Mouse (Mus musculus): Measurements from ENCODE around the gene Gm21969. TPM values are rescaled to one million over a fixed set of nuclear protein-coding genes. Genes with fewer than 3 reads are reported as not detected.
A peak's percentile ranks its signal among the peaks of the same experiment; 100 is the strongest.

The Gm21969 gene
- not detected in 2 replicates for total RNA-seq (2021)
- long read RNA-seq, experiment 1, partial matches to known transcripts, result 0 of 2 reads
- long read RNA-seq, experiment 1, other reads (novel, unspliced or antisense), result 2 of 2 reads
- long read RNA-seq, experiment 2, partial matches to known transcripts, result 0 of 1 reads
- long read RNA-seq, experiment 2, other reads (novel, unspliced or antisense), result 1 of 1 reads

DNA sequence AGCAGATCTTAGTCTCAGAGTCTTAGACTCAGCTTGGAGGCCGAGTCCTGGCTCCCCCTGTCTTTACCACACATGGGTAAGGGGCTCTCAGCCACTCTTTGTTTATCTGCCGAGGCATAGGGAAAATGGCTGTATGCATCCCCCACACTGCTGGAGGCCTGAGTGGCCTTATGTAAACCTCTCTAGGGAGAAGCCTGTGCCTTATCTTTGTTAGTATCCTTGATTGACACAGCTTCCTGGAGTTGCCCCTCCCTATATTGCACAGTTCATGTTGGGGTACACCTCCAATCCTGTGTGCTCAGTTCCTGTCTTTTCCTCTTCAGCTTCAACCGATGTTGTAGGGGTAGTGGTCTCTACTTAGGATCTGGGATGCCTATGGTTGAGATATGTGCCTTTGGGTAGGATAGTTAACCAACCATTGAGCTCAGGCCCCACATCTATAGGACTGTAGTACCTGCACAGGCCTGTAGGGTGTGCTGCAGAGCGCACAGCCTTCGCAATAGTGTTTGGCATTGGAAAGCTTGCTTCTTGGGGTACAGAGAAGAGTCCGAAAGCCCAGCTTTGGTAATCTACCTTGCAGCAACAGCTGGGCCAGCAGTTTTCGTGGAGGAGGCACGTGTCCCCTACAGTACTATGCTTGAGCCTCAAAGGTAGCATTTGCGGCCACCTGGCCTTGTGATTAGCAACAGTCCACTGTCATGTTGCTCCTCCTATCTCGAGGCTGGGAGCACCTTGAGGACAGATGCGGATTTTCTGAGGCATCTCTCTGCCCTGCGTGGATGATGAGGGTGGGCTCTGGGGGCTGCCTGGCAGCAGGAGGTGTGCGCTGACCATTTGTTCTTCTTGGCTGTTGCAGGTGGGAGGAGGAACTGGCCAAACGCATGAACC lies at the start of gene Gm21969:
Gene Gm21969 (plus strand): TSS at position 830 of the 888 bp plus-strand sequence.
- peak; percentile 79 for DNase-seq

DNA sequence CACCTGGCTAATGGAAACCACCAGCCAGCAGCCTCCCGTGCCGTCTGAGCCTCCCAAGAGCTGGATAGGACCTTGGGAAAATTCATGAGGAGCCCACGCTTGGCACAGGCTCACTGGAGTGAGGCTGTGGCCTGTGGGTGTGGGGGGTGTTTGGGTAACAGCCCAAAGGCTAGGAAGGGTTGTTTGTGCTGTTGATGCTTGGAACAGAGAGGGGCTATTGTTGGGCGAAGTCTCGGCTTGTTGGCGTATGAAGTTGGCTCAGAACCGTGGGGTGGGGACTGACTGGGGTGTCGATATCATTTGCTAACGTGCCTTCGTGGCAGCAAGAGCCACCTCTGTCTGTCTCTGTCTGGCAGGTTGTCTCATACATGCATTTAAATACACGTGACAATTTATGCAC lies 47.8 kb upstream of the Gm21969 start:
- DNase-seq, result no peak

DNA sequence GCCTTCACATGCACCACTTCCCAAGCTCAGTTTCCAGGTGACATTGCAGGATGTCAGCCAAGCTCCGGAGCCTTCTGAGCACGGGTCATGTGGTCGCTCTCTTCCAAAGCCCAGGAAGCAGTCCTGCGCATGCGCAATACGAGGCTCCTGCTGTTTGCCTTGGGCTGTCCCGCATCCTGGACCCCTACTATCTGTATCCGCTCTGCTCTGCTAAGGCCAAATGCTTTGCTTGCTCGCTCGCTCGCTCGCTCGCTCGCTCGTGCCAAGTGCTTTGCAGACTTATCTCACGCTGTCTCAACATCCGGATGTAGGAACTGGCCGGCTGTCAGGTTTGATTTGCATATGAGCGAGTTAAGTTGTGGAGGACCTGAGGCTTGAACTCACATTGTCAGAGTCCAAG lies 47.0 kb upstream of the Gm21969 start:
- peak; percentile 36 for DNase-seq

DNA sequence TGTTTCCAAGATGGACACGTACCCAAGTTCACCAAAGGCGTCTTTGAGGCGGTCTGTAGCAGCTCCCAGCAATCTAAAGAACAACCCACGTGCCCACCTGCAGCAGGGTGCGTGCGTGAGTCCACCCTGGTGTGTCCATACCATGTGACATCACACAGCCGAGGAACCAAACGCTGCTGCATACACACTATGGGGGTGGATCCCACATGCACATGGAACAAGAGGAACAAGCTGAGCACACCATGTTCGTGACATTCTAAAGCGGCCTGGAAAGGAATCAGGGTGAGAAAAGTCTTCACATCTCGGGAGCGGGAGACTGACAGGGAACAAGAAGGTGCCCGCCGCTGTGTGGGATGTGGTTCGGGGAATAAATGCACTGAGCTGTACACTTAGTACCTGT lies 34.6 kb upstream of the Gm21969 start:
- no peak for DNase-seq

DNA sequence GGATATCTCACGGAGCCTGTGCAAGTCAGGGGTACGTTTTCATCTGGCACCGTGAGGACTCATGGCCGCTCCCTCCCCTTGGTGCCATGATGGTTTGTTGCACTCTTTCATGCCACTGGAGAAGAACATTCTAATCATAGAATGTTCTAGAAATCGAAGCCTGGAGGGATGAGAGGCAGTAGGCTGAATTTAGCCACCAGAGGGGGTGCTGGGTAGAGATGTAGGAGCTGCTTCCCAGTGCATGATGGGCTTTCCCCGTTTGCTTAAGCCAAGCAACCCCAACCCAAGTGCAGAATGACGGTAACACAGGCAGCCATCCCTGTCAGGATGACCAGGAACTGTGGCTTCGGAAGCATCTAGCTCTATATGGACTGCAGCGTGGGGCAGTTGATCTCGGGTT lies 32.2 kb upstream of the Gm21969 start:
- peak; percentile 31 for DNase-seq

DNA sequence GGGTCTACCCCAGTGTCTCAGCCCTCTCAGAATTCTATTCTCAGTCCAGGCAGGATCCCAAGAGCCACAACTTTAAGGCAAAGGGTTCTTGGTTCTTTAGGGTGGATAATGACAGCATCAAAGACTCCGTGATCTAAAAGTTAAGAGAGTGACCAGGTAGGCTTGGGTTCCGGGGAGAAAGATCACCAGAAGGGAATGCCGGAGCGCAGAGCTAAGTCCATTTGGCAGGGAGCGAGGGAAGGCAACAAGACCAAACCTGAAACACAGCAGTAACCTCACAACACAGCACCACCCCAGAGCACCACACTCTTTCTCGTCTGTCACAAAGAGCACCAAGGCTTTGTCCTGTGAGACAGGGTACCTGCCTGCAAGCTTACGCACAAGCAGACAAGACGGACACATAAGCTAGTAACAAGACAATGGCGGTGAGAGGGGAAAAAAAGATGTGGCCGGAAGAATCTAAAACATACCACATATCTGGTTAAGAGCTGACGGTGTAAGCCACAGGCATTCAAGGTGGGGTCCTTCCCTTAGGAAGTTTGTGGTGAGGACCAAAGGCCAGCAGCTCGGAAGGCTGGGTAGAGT lies 30.0 kb upstream of the Gm21969 start:
- DNase-seq, result no peak

DNA sequence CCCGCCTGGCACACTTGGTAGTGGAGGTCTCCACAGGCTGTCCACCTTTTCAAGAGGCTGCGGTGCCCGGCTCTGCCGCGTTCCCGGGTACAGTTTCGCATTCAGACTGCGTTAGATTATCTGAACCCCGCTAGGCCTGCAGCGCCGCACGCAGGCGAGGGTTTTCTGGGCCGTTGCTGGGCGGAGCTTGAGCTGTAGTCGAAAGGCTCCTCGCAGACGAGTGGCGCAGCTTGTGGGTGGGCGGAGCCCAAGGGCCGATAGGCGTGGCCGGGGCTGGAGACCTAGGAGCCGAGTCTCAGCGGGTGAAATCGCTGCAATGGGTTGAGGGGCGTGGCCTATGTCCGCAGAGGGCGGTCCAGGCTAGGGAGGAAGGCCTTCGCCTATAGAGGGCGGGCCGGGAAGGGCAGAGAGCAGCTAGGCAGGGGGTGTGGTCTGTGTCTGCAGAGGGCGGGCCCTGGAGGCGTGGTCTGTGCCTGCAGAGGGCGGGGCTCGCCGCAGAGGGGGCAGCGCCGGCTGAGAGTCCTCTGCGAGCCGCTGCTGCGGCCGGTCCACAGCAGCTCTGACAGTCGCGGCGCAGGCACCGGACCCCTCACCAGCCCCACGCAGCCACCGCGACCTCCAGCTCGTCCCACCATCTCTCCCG lies 28.7 kb upstream of the Gm21969 start:
- DNase-seq, result peak; percentile 100

DNA sequence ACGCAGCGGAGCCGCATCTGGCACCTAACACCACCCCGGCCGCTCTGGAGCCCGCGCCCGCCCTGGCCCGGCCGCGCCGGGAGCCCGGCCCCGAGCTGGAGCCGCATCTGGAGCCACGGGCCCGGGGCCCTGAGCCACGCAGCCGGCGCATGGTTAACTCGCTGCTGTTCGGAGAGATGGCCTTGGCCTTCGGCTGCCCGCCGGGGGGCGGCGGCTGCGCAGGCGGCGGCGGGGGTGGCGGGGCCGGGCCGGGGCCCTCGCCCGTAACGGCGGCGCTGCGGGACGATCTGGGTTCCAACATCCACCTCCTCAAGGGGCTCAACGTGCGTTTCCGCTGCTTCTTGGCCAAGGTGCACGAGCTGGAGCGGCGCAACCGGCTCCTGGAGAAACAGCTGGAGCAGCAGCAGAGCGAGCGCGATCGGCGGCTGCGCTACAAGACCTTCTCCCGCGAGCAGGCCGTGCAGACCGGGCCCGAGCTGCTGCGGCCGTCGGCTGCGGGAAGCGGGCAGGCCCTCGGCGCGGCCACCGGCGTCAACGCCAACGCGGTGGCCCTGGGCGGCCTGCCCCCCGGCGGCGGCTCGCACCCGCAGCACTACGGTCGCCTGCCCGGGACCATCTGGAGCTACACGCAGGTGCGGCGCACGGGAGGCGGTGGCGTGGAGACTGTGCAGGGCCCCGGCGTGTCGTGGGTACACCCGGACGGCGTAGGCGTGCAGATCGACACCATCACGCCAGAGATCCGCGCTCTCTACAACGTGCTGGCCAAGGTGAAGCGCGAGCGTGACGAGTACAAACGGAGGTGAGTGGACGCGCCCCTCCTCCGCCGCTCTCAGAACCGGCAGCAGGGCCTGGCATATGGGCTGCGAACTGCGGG lies 27.9 kb upstream of the Gm21969 start:
- DNase-seq, result peak; percentile 80

DNA sequence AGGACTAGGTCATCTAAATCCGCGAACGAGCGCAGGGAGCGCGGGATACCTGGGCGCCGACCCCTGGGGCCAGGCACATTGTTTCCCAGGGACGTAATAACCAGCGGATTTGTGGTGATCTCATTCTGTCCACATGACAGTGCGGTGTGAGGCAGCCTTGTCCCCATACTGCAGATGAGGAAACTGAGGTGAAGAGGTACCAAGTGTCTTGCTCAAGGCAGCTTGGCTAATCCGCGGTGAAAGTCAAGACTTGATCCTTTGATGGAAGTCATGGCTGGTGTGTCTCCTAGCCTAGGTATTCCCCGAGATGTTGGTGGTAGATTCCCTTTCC lies 27.3 kb upstream of the Gm21969 start:
- DNase-seq, result no peak

DNA sequence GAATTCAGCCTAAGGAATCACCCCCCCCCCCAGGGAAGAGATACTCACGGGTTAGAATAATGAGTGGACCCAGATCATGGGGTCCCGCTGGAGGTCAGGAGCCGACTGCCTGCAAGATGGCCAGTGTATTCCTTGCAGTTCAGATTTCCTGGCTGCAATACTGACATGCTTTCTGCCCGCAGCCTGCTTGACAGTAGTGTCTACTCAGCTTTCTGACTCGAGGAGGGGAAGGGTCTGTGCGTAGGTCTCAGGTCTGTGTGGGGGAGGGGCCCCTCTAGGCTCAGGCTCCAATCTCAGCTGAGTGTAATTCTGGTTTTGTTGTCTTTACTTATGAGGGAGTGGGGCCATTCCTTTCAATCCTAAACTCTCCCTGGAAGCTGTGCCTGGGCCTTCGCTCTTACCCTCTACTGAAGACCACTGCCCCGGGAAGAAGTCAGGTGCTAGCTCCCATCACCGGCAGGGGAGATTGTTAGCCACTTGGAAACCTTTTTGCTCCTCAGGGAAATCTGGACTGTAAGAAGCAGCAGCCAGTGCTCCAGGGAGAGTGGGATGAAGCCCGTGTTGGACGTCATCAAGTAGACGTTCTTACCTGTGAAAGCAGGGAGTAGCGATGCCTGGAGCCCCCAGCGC lies 26.6 kb upstream of the Gm21969 start:
- no peak for DNase-seq

DNA sequence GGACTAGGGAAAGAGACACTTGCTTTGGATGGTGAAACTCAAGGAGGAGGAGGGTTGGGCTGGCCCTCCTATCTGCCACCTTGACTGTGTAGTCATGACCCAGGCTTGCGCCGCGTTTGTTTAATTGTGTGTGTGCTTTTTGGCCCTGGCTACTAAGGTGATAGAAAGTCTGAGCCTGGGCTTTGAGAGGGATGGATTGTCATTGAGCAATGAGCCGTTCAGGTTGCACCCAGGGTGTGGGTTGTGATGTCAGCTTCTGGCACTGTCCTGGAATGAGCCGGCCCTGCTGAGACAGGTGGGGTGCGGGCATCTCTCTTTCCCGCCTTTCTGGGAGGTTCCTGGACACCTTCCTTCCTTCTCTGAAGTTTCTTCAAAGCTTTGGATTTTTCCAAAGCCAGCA lies 26.0 kb upstream of the Gm21969 start:
- DNase-seq, result no peak

DNA sequence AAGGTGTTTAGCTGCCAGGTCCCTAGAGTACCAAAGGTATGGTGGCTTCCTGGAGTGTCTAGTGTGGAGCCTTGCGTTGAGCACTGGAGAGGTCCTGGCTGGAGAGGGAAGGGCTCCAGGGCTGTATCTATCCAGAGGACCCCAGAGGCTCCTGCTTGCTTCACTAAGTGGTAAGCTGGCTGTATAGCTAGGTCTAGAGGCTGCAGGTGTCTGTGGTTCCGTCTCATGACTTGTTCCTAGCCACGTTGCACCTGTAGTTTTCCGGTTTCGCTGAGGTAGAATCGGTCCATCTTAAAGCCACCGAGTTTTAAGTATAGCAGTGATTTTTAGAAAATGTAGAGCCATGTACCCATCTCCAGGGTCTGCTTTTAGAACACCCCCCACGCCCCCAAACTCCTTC lies 24.6 kb upstream of the Gm21969 start:
- DNase-seq, result no peak

DNA sequence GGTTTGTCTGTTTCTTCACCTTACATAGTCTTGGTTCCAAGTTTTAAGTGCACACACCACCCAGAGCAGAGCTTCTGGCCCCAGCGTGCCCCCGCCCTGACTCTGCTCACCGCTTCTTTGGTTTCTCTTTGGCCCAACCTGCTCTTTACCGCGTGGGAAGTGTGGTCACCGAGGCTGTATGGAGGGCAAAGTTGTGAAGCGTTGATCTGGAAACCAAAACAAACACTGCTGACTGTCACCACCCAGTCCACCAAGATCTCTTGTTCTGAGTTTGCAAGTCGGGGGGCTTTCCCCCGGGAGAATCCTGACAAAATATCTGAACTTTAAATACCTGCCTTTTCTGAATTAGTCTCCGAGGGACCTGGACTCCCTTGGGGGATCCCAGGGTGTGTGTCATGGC lies 24.0 kb upstream of the Gm21969 start:
- peak; percentile 3 for DNase-seq

DNA sequence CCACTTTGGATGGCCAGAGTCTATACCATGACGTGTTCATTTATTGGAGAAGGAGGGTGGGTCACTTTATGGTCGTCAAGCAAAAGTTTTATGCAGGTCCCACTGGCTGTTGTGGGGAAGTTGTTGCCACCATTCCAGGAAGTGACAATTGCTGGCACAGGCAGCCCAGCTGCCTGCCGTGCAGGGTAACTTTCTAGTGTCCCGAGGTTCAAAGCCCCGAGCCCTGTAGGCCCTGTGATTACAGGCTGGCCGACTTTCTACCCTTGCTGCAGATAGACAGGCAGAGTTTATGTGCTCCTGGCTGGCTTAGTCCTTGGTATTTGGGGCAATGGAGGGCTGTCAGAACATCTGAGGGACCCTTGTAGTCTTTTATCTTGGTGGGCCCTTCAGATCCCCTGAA lies 23.5 kb upstream of the Gm21969 start:
- DNase-seq, result no peak

DNA sequence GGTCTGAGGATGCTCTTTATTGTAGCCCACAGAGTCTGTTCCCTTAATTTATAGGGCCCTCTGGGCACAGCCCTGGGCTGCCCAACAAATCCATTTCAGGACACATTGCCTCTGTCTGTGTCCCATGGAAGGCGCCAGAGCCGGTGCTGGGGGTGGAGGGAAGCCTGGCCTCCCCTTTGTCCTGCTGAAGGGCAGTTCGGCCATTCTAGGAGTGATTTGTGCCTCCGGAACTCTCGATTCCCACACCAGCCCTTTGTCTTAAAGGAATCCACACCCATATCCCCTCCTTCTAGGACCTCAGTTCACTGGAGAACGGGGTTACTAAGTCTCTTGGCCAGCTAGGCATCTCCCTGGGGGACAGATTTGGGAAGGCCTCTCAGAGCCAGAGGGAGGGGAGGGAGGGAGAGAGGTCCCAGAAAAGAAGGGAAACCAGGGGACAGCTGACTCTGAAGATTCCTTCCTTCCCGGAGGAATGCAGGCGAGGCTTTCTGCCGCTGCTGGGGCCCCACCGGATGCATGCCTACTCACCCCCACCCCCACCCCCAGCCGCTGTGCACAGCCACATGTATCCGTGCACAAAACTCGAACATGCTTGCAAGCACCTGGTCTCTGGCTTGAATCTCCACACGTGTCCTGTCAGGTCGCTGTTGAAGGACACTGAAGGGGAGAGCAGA lies 22.2 kb upstream of the Gm21969 start:
- DNase-seq, result peak; percentile 72

DNA sequence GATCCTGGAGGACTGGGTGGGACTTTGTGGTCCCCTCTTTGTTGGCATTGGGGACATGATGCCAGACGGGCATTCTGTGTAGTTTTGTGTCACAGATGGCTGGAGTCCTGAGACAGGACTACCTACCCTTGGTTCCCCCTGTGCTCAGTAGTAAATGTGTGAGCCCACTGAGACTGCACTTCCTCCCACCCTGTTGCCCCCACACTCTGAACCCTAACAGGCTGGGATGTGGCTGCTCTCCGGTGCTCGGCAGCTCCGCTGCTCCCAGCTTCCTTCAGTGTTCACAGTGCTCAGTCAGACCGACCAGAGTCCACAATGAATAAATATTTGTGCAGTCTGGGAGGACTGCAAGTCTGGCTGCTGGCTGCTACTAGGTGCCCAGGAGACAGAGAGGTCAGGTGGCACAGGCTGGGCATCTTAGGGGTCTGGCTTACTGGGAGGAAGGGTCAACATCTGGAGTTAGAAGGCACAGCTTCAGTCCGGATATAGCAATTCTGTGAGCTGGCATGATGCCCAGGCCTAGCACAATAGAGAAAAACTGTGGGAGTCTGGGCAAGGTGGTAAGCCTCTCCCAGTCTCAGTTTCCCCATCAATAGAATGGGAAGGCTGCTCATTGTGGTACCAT lies 21.4 kb upstream of the Gm21969 start:
- peak; percentile 64 for DNase-seq

DNA sequence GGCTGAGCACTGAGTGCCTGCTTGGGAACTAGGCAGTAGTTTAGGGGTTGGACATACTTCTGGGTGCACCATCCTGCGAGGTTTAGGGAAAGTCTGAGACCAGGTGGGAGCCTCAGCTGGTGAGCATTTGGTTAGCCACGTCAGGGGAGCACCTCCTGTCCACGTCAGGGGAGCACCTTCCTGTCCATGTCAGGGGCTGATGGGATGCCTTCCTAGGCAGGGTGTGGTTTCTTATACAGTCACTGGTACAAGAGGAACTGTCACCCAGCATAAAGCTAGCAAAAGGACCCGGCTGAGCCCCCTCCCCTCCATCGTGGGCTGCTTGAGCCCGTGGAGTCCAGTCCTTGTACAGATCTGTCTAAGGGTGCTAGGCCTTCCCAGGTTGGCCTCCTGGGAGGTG lies 20.6 kb upstream of the Gm21969 start:
- DNase-seq, result no peak

DNA sequence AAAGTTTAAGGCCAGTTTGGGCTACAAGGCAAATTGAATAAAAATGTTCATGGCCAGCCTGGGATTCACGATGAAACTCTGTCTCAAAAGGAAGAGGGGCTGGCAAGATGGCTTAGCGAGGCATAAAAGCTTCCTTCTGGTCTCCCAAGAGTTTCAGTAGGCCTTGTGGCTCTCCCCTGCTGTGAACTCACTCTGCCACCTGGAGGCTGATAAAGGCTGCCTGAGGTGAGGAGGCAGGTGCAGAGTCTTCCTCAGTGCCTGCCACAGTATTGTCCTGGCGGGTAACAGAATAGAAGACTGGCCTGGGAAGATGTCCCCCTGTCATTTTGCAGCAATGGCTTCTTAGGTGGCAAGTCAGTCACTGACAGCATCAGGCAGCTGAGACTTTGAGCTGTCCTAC lies 20.1 kb upstream of the Gm21969 start:
- no peak for DNase-seq

DNA sequence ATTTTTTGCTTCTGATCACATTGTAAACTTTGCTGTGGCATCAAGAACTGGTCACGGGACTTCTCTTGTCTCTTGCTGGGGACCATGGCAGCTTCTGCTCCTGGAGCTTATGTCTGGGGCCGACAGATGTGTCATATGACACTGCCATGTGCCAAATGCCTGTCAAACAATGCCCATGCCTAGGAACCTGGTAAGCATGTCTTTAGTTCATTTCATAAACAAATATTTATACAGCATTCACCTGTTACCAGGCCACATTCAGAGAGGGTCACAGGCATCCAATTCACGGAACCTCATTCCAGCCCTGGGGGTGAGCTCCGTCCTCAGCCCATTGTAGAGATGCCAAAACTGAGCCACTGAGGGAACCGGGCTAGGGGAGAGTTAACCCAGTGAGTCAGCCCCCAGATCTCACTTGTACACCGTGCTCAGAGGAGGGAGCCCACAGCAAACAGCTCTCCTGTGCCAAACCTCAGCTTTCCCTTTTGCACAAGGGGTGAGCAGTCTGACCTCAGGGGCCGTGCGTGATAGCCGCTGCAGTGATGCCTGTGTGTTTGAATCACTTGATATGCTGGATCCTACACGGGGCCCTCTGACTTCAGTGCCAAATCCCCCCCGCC lies 19.2 kb upstream of the Gm21969 start:
- no peak for DNase-seq

DNA sequence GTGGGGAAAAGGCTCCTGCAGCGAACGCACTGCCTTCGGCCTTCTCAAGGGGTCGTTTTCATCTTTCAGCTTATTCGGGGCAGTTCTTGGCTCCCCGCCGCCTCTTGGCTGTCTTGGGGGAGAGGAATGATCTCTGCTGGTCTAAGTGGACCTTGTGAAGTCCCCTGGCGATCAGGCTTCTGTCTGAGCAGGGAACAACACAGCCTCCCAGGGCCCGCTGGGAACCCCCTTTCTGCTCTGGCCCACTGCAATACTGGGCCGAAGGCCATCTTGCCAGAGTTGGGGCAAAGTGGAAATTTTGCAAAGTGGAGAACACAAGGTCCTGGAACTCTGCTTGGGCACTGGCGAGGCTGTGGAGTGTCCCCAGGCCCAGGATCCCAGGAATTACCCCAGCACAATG lies 18.3 kb upstream of the Gm21969 start:
- peak; percentile 75 for DNase-seq
